Mouse (Mus musculus) liver, adult 2 months (tissue): ENCODE measurements around the gene Abcc8.

ENCODE experiments used
- CTCF ChIP-seq: fragments of 200-500 bp; IDR thresholded peaks from 2 replicates; pipeline ENCODE4 v1.5.1; 2011; ENCODE audit warnings: low read depth, low read length, control low read depth
- POLR2A ChIP-seq: fragments of 200-500 bp; IDR thresholded peaks from 2 replicates; pipeline ENCODE4 v1.6.1; 2011; ENCODE audit warnings: low read length, control low read depth; ENCODE audit not compliant: insufficient read depth; ENCODE audit errors: extremely low read depth

DNA sequence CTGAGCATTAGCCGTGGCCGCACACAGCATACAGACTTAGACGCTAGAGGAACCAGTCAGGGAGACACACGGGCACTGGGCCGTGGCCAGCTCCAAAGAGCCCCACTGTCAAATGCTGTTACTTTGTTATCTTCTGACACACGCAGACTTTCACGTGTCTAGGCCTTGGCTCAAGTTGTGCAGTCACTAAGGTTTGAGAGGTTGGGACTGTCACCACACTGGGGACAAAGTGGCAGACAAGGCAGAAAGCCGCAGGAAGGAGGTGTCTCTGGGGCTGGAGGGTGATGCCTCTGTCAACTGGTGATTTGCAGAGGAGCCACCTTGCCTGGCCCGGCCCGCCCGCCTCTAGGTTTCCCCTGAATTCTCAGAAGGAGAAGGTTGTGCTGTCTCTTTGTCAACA lies 54.5 kb downstream of the Abcc8 start:
- TF ChIP-seq POLR2A (no peak), CTCF (no peak)
